Mouse (Mus musculus): Measurements from ENCODE around the gene Ak8. TPM values are rescaled to one million over a fixed set of nuclear protein-coding genes. Genes with fewer than 3 reads are reported as not detected.
A peak's percentile ranks its signal among the peaks of the same experiment; 100 is the strongest.

Gene Ak8
- polyA plus RNA-seq, 1 experiment from 2014 or later = 4.3 TPM

GRCm38 (mm10) chr2:28770697-28771096 is 70.7 kb downstream of the Ak8 start:
- ATAC-seq (ENCODE audit: low FRiP score, low TSS enrichment) = no peak

GRCm38 (mm10) chr2:28774073-28774472 is 74.1 kb downstream of the Ak8 start:
- WGBS = 51% methylated on average over 8 of the region's 8 CpGs
- Histone ChIP-seq H3K4me1 (ENCODE audit: control insufficient read depth, insufficient read depth, low read length) (0 out of 2 replicates have a peak, but pooled peaks cover 12% of the 10 kb centered on the region), H3K9ac (replicated peaks; ENCODE audit: low read length) (no peak overlapping the region), H3K27ac (replicated peaks; ENCODE audit: low read depth, low read length) (peak overlapping the region; percentile 41), H3K36me3 (ENCODE audit: control insufficient read depth, insufficient read depth, low read length) (no peaks in the 10 kb centered on the region), H3K4me3 (replicated peaks; ENCODE audit: low read depth, low read length) (no peak overlapping the region), H3K27me3 (ENCODE audit: control insufficient read depth, insufficient read depth, low read length) (no peaks in the 10 kb centered on the region), H3K9me3 (ENCODE audit: control insufficient read depth, low read length) (no peaks in the 10 kb centered on the region), H3K4me2 (ENCODE audit: low read length) (no peak overlapping the region)
- ATAC-seq (ENCODE audit: low FRiP score, low TSS enrichment) = no peak
- DNase-seq = peak; percentile 49

More at GRCm38 (mm10) chr2:28770697-28771096, 70.7 kb downstream of the Ak8 start:
- Histone ChIP-seq H3K4me2 (ENCODE audit: low read length) (no peak overlapping the region), H3K9me3 (ENCODE audit: control insufficient read depth, low read length) (no peaks in the 10 kb centered on the region), H3K4me1 (ENCODE audit: control insufficient read depth, insufficient read depth, low read length) (0 out of 2 replicates have a peak, but pooled peaks cover 12% of the 10 kb centered on the region), H3K9ac (replicated peaks; ENCODE audit: low read length) (no peak overlapping the region), H3K36me3 (ENCODE audit: control insufficient read depth, insufficient read depth, low read length) (no peaks in the 10 kb centered on the region), H3K27ac (replicated peaks; ENCODE audit: low read depth, low read length) (no peak overlapping the region), H3K27me3 (ENCODE audit: control insufficient read depth, insufficient read depth, low read length) (no peaks in the 10 kb centered on the region), H3K4me3 (replicated peaks; ENCODE audit: low read depth, low read length) (no peak overlapping the region)
- DNase-seq = no peak
- WGBS = 60% methylated on average over 5 of the region's 5 CpGs

GRCm38 (mm10) chr2:28776728-28777127 is 76.8 kb downstream of the Ak8 start:
- WGBS = 68% methylated on average over 2 of the region's 2 CpGs
- no peak overlapping the region for H3K4me2 ChIP-seq (ENCODE audit: low read length)

GRCm38 (mm10) chr2:28780001-28780782 is 80.2 kb downstream of the Ak8 start:
- no peak overlapping the region for H3K27ac ChIP-seq (replicated peaks; ENCODE audit: low read depth, low read length)
- H3K27me3 ChIP-seq (ENCODE audit: control insufficient read depth, insufficient read depth, low read length) = no peaks in the 10 kb centered on the region
- no peak overlapping the region for H3K4me2 ChIP-seq (ENCODE audit: low read length)
- H3K36me3 ChIP-seq (ENCODE audit: control insufficient read depth, insufficient read depth, low read length) = no peaks in the 10 kb centered on the region
- 67% methylated on average over 16 of the region's 16 CpGs for WGBS
- no peak overlapping the region for H3K4me3 ChIP-seq (replicated peaks; ENCODE audit: low read depth, low read length)
- DNase-seq (no peak), ATAC-seq (ENCODE audit: low FRiP score, low TSS enrichment) (no peak)
- no peaks in the 10 kb centered on the region for H3K9me3 ChIP-seq (ENCODE audit: control insufficient read depth, low read length)
- H3K9ac ChIP-seq (replicated peaks; ENCODE audit: low read length) = no peak overlapping the region
- no peaks in the 10 kb centered on the region; the same call in 1 of the 2 replicates for H3K4me1 ChIP-seq (ENCODE audit: control insufficient read depth, insufficient read depth, low read length)

More at GRCm38 (mm10) chr2:28776728-28777127, 76.8 kb downstream of the Ak8 start:
- no peaks in the 10 kb centered on the region for H3K27me3 ChIP-seq (ENCODE audit: control insufficient read depth, insufficient read depth, low read length)
- ATAC-seq (ENCODE audit: low FRiP score, low TSS enrichment) (no peak), DNase-seq (no peak)
- no peak overlapping the region for H3K27ac ChIP-seq (replicated peaks; ENCODE audit: low read depth, low read length)
- no peak overlapping the region for H3K4me3 ChIP-seq (replicated peaks; ENCODE audit: low read depth, low read length)
- H3K9ac ChIP-seq (replicated peaks; ENCODE audit: low read length) = no peak overlapping the region
- no peaks in the 10 kb centered on the region for H3K9me3 ChIP-seq (ENCODE audit: control insufficient read depth, low read length)
- 0 out of 2 replicates have a peak, but pooled peaks cover 6% of the 10 kb centered on the region for H3K4me1 ChIP-seq (ENCODE audit: control insufficient read depth, insufficient read depth, low read length)
- H3K36me3 ChIP-seq (ENCODE audit: control insufficient read depth, insufficient read depth, low read length) = no peaks in the 10 kb centered on the region

GRCm38 (mm10) chr2:28781310-28781709 is 81.3 kb downstream of the Ak8 start:
- no peaks in the 10 kb centered on the region for H3K36me3 ChIP-seq (ENCODE audit: control insufficient read depth, insufficient read depth, low read length)
- no peaks in the 10 kb centered on the region; the same call in 1 of the 2 replicates for H3K4me1 ChIP-seq (ENCODE audit: control insufficient read depth, insufficient read depth, low read length)
- H3K4me3 ChIP-seq (replicated peaks; ENCODE audit: low read depth, low read length) = no peak overlapping the region
- WGBS = 84% methylated on average over 4 of the region's 4 CpGs
- H3K9me3 ChIP-seq (ENCODE audit: control insufficient read depth, low read length) = no peaks in the 10 kb centered on the region
- no peak for ATAC-seq (ENCODE audit: low FRiP score, low TSS enrichment)
- H3K9ac ChIP-seq (replicated peaks; ENCODE audit: low read length) = no peak overlapping the region
- H3K4me2 ChIP-seq (ENCODE audit: low read length) = no peak overlapping the region
- no peak for DNase-seq
- H3K27ac ChIP-seq (replicated peaks; ENCODE audit: low read depth, low read length) = no peak overlapping the region
- H3K27me3 ChIP-seq (ENCODE audit: control insufficient read depth, insufficient read depth, low read length) = no peaks in the 10 kb centered on the region

- Histone ChIP-seq H3K4me3 (replicated peaks; ENCODE audit: low read depth, low read length) (no peak overlapping the region), H3K9ac (replicated peaks; ENCODE audit: low read length) (no peak overlapping the region), H3K4me2 (ENCODE audit: low read length) (no peak overlapping the region), H3K27me3 (ENCODE audit: control insufficient read depth, insufficient read depth, low read length) (no peaks in the 10 kb centered on the region), H3K36me3 (ENCODE audit: control insufficient read depth, insufficient read depth, low read length) (no peaks in the 10 kb centered on the region), H3K27ac (replicated peaks; ENCODE audit: low read depth, low read length) (no peak overlapping the region), H3K4me1 (ENCODE audit: control insufficient read depth, insufficient read depth, low read length) (peaks cover 3% of the 10 kb centered on the region; the same call in 1 of the 2 replicates), H3K9me3 (ENCODE audit: control insufficient read depth, low read length) (no peaks in the 10 kb centered on the region)
- DNase-seq (no peak), ATAC-seq (ENCODE audit: low FRiP score, low TSS enrichment) (no peak)
- 65% methylated on average over 16 of the region's 16 CpGs for WGBS
Measured at GRCm38 (mm10) chr2:28786355-28787066, 86.5 kb downstream of the Ak8 start.

GRCm38 (mm10) chr2:28787067-28787619 is 87.2 kb downstream of the Ak8 start:
- Histone ChIP-seq H3K36me3 (ENCODE audit: control insufficient read depth, insufficient read depth, low read length) (no peaks in the 10 kb centered on the region), H3K9ac (replicated peaks; ENCODE audit: low read length) (no peak overlapping the region), H3K27me3 (ENCODE audit: control insufficient read depth, insufficient read depth, low read length) (no peaks in the 10 kb centered on the region), H3K4me2 (ENCODE audit: low read length) (no peak overlapping the region), H3K27ac (replicated peaks; ENCODE audit: low read depth, low read length) (no peak overlapping the region), H3K4me1 (ENCODE audit: control insufficient read depth, insufficient read depth, low read length) (peaks cover 3% of the 10 kb centered on the region; the same call in 1 of the 2 replicates), H3K4me3 (replicated peaks; ENCODE audit: low read depth, low read length) (no peak overlapping the region), H3K9me3 (ENCODE audit: control insufficient read depth, low read length) (no peaks in the 10 kb centered on the region)
- DNase-seq (no peak), ATAC-seq (ENCODE audit: low FRiP score, low TSS enrichment) (no peak)
- 55% methylated on average over 6 of the region's 6 CpGs for WGBS

GRCm38 (mm10) chr2:28792931-28793610 is 93.1 kb downstream of the Ak8 start:
- Histone ChIP-seq H3K4me1 (ENCODE audit: control insufficient read depth, insufficient read depth, low read length) (peaks cover 23% of the 10 kb centered on the region), H3K36me3 (ENCODE audit: control insufficient read depth, insufficient read depth, low read length) (no peaks in the 10 kb centered on the region), H3K4me2 (ENCODE audit: low read length) (peak overlapping the region; percentile 38), H3K4me3 (replicated peaks; ENCODE audit: low read depth, low read length) (no peak overlapping the region), H3K27me3 (ENCODE audit: control insufficient read depth, insufficient read depth, low read length) (no peaks in the 10 kb centered on the region), H3K9me3 (ENCODE audit: control insufficient read depth, low read length) (no peaks in the 10 kb centered on the region), H3K27ac (replicated peaks; ENCODE audit: low read depth, low read length) (peak overlapping the region; percentile 60), H3K9ac (replicated peaks; ENCODE audit: low read length) (no peak overlapping the region)
- ATAC-seq (ENCODE audit: low FRiP score, low TSS enrichment) (peak; percentile 68; the same call in 1 of the 2 replicates), DNase-seq (peak; percentile 92)
- WGBS = 22% methylated on average over 5 of the region's 6 CpGs
